Mouse (Mus musculus): ENCODE results near the gene Sema4a.
A peak's percentile ranks its signal among the peaks of the same experiment; 100 is the strongest.

Gene Sema4a

GRCm38 (mm10) chr3:88502641-88503504 is 41.9 kb upstream of the Sema4a start:
- Histone ChIP-seq H3K4me3 (replicated peaks; ENCODE audit: low read length) (peak overlapping the region; percentile 85), H3K4me1 (replicated peaks; ENCODE audit: low read depth, low read length) (peaks cover 84% of the 10 kb centered on the region), H3K27me3 (ENCODE audit: insufficient read depth, low read length) (peaks cover 14% of the 10 kb centered on the region), H3K36me3 (ENCODE audit: insufficient read depth, low read length) (peaks cover 8% of the 10 kb centered on the region), H3K9me3 (ENCODE audit: low read length) (no peaks in the 10 kb centered on the region)
- TF ChIP-seq POU5F1 (IDR thresholded peaks at IDR 0.05; ENCODE audit: borderline replicate concordance, low read length) (no peak), CTCF (conservative IDR thresholded peaks at IDR 0.05; ENCODE audit: low read length) (no peak), NANOG (IDR thresholded peaks at IDR 0.05; ENCODE audit: borderline replicate concordance, low read length) (no peak)

DNA sequence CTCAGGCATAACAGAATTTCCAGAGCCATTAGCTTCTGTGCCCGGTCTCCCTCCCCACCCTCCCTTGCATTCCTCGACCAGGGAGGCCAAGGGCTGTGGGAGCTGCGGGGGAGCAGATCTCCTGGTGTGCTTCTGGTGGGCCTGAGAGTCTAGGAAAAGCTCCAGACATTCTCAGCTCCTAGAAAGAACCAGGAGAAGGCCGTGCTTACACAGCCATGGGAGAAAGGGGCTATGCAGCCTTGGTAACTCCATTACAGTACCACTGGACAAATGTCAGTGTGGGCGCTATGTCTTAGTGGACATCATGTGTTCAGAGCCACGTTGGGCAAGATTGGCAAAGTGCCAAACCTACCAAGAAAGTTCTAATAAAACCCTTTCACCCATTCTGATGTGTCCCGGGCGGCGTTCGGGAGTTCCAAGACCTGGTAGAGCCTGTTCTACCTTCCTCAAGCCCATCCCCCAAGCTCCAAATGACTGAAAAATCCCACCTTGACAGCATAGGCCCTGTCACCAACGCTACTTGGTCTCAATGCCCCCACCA is 41.1 kb upstream of the Sema4a start:
- peak overlapping the region; percentile 85 for H3K4me3 ChIP-seq (replicated peaks; ENCODE audit: low read length)
- H3K36me3 ChIP-seq (ENCODE audit: insufficient read depth, low read length) = peaks cover 9% of the 10 kb centered on the region
- peaks cover 14% of the 10 kb centered on the region for H3K27me3 ChIP-seq (ENCODE audit: insufficient read depth, low read length)
- no peaks in the 10 kb centered on the region for H3K9me3 ChIP-seq (ENCODE audit: low read length)
- TF ChIP-seq CTCF (conservative IDR thresholded peaks at IDR 0.05; ENCODE audit: low read length) (no peak), POU5F1 (IDR thresholded peaks at IDR 0.05; ENCODE audit: borderline replicate concordance, low read length) (no peak), NANOG (IDR thresholded peaks at IDR 0.05; ENCODE audit: borderline replicate concordance, low read length) (no peak)
- H3K4me1 ChIP-seq (replicated peaks; ENCODE audit: low read depth, low read length) = peaks cover 85% of the 10 kb centered on the region

GRCm38 (mm10) chr3:88501366-88502030 is 40.5 kb upstream of the Sema4a start:
- Histone ChIP-seq H3K4me1 (replicated peaks; ENCODE audit: low read depth, low read length) (peaks cover 83% of the 10 kb centered on the region), H3K4me3 (replicated peaks; ENCODE audit: low read length) (peak overlapping the region; percentile 85; the same call in 1 of the 2 replicates), H3K9me3 (ENCODE audit: low read length) (no peaks in the 10 kb centered on the region), H3K36me3 (ENCODE audit: insufficient read depth, low read length) (peaks cover 7% of the 10 kb centered on the region), H3K27me3 (ENCODE audit: insufficient read depth, low read length) (peaks cover 14% of the 10 kb centered on the region)
- TF ChIP-seq POU5F1 (IDR thresholded peaks at IDR 0.05; ENCODE audit: borderline replicate concordance, low read length) (no peak), NANOG (IDR thresholded peaks at IDR 0.05; ENCODE audit: borderline replicate concordance, low read length) (no peak), CTCF (conservative IDR thresholded peaks at IDR 0.05; ENCODE audit: low read length) (no peak)

DNA sequence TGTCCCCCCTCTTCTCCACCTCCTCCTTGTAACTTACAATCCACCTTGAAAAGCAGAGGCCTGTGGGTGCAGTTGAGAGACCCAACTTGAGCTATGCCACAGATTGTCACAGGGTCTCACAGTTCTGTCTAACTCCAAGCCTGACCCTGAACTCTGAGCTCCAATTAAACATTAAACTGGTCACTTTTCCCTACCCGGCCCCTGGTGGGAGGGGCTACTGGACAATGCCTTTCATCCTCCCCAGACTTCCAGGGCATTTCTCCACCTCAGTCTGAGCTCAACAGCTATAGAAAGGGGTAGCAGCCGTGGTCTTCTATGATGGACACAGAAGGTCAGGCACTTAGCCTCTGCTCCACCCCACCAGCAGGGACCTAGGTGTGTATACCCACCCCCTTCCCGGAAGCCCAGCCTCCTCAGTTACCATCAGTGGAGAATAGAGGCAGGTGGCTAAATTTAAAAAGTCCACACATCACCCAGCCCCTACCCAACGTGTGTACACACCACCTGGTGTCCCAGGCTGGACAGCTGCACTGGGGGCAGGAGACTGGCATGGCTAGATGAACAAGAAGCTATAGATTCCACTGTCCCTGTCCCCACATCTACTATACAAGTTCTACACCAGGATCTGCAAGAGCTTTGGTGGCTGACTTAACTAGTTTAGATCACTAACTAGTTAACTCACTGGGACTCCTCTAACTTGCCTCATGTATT is 39.8 kb upstream of the Sema4a start:
- no peak for TF ChIP-seq CTCF (conservative IDR thresholded peaks at IDR 0.05; ENCODE audit: low read length)
- TF ChIP-seq POU5F1 (IDR thresholded peaks at IDR 0.05; ENCODE audit: borderline replicate concordance, low read length) = no peak
- peaks cover 14% of the 10 kb centered on the region for H3K27me3 ChIP-seq (ENCODE audit: insufficient read depth, low read length)
- peaks cover 7% of the 10 kb centered on the region for H3K36me3 ChIP-seq (ENCODE audit: insufficient read depth, low read length)
- no peaks in the 10 kb centered on the region for H3K9me3 ChIP-seq (ENCODE audit: low read length)
- no peak overlapping the region for H3K4me3 ChIP-seq (replicated peaks; ENCODE audit: low read length)
- peaks cover 83% of the 10 kb centered on the region for H3K4me1 ChIP-seq (replicated peaks; ENCODE audit: low read depth, low read length)

- TF ChIP-seq NANOG (IDR thresholded peaks at IDR 0.05; ENCODE audit: borderline replicate concordance, low read length) = no peak
- no peak for TF ChIP-seq POU5F1 (IDR thresholded peaks at IDR 0.05; ENCODE audit: borderline replicate concordance, low read length)
- no peak for TF ChIP-seq CTCF (conservative IDR thresholded peaks at IDR 0.05; ENCODE audit: low read length)
Observed at GRCm38 (mm10) chr3:88500087-88500486, 39.1 kb upstream of the Sema4a start.

GRCm38 (mm10) chr3:88499580-88499979 is 38.6 kb upstream of the Sema4a start:
- TF ChIP-seq CTCF (conservative IDR thresholded peaks at IDR 0.05; ENCODE audit: low read length) (no peak), POU5F1 (IDR thresholded peaks at IDR 0.05; ENCODE audit: borderline replicate concordance, low read length) (no peak), NANOG (IDR thresholded peaks at IDR 0.05; ENCODE audit: borderline replicate concordance, low read length) (no peak)
- peaks cover 16% of the 10 kb centered on the region for H3K36me3 ChIP-seq (ENCODE audit: insufficient read depth, low read length)
- no peak overlapping the region for H3K4me3 ChIP-seq (replicated peaks; ENCODE audit: low read length)
- peaks cover 83% of the 10 kb centered on the region for H3K4me1 ChIP-seq (replicated peaks; ENCODE audit: low read depth, low read length)
- H3K27me3 ChIP-seq (ENCODE audit: insufficient read depth, low read length) = peaks cover 14% of the 10 kb centered on the region
- no peaks in the 10 kb centered on the region for H3K9me3 ChIP-seq (ENCODE audit: low read length)

More at GRCm38 (mm10) chr3:88500087-88500486, 39.1 kb upstream of the Sema4a start:
- H3K4me3 ChIP-seq (replicated peaks; ENCODE audit: low read length) = no peak overlapping the region
- peaks cover 83% of the 10 kb centered on the region for H3K4me1 ChIP-seq (replicated peaks; ENCODE audit: low read depth, low read length)
- H3K9me3 ChIP-seq (ENCODE audit: low read length) = no peaks in the 10 kb centered on the region
- H3K27me3 ChIP-seq (ENCODE audit: insufficient read depth, low read length) = peaks cover 14% of the 10 kb centered on the region
- H3K36me3 ChIP-seq (ENCODE audit: insufficient read depth, low read length) = peaks cover 11% of the 10 kb centered on the region

DNA sequence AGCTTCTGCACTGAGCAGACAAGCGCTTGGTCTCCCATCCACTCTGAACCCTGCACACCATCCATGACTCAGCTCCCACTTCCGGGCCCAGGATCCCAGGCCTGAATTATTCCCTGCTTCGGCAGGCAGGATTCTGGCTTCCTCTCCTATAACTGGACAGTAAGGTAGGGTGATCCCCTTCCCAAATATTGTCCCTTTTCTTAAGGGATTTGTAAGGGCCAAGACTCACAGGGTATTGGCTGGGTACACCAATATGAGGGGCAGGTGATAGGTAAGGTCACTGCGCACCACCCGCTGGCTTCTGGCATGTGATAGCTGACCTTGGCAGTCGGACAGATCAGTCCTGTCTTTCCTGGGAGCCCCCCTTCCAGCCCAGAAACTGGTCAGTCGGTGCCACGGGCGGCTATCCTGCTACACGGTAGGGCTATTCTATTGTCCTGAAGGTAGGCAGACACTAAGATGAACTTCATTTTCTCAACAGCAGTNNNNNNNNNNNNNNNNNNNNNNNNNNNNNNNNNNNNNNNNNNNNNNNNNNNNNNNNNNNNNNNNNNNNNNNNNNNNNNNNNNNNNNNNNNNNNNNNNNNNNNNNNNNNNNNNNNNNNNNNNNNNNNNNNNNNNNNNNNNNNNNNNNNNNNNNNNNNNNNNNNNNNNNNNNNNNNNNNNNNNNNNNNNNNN is 34.9 kb upstream of the Sema4a start:
- peaks cover 16% of the 10 kb centered on the region for H3K36me3 ChIP-seq (ENCODE audit: insufficient read depth, low read length)
- no peak overlapping the region for H3K4me3 ChIP-seq (replicated peaks; ENCODE audit: low read length)
- no peaks in the 10 kb centered on the region for H3K9me3 ChIP-seq (ENCODE audit: low read length)
- no peaks in the 10 kb centered on the region for H3K27me3 ChIP-seq (ENCODE audit: insufficient read depth, low read length)
- peaks cover 75% of the 10 kb centered on the region for H3K4me1 ChIP-seq (replicated peaks; ENCODE audit: low read depth, low read length)
- TF ChIP-seq NANOG (IDR thresholded peaks at IDR 0.05; ENCODE audit: borderline replicate concordance, low read length) (no peak), CTCF (conservative IDR thresholded peaks at IDR 0.05; ENCODE audit: low read length) (no peak), POU5F1 (IDR thresholded peaks at IDR 0.05; ENCODE audit: borderline replicate concordance, low read length) (no peak)

Data from E14TG2a.4 (cell line).